Mouse (Mus musculus): ENCODE measurements around the gene Igflr1. TPM values are rescaled to one million over a fixed set of nuclear protein-coding genes. Genes with fewer than 3 reads are reported as not detected.

Igflr1 gene
- total and polyA plus RNA-seq, 2 experiments from 2014 or later, result 1.9 to 3.1 TPM

DNA sequence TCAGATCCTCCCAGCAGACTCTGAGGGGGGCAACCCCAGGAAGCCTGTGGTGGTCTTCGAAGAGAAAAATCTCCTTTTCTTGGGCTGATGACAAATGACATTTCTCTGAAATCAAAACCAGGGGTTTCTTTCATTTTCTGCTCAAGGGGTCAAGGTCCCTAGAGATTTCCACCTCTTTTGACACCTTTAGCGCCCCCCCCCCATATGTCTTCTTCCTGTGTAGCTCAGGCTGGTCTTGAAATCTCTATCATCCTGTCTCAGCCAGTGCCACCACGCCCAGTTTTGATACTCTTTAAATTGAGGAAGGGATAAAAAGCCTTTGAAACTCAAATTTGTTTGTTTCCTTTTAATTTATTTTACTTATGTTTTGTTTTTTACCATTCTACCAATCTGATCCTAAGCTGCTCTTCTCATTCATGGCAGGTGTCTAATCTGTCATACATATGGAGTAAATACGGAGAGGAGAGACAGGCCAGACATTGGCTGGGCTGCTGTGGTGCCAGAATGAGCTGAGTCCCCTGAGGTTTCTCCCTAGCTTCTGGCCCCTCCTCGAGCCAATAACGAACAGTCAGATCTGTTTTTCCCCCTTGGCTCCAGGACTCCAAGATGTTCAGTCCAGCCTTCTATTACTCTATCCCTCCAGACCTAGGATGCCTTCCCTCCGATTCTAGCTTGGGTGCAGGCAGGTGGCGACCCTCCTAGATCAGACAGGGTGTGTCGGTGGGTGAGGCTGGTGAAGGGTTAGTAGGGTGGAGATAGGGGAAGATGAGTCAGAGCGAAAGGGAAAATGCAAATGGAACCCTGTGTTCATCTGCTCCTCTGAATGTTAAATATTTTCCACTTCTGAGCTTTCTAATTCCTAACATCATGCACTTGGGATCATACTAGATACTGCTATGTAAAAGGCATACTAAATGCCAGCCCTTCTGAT, 28.6 kb downstream of the Igflr1 start:
- no peaks in the 10 kb centered on the region for H3K27me3 ChIP-seq (ENCODE audit: insufficient read depth, low read length)
- no peaks in the 10 kb centered on the region for H3K9me3 ChIP-seq (ENCODE audit: low read length)
- H3K4me3 ChIP-seq (ENCODE audit: low read depth, low read length), result no peak overlapping the region
- H3K27ac ChIP-seq (ENCODE audit: low read depth, low read length), result no peak overlapping the region
- no peak overlapping the region for H3K4me2 ChIP-seq (ENCODE audit: low read depth, low read length, poor library complexity, severe bottlenecking)
- no peak overlapping the region for H3K9ac ChIP-seq (replicated peaks; ENCODE audit: low read length, poor library complexity, severe bottlenecking)
- no peak for TF ChIP-seq CTCF (IDR thresholded peaks at IDR 0.05)
- no peaks in the 10 kb centered on the region for H3K4me1 ChIP-seq (ENCODE audit: insufficient read depth, low read length)
- no peak for ATAC-seq (ENCODE audit: low FRiP score)
- H3K36me3 ChIP-seq (ENCODE audit: insufficient read depth, low read length), result no peaks in the 10 kb centered on the region
- no peak for DNase-seq (ENCODE audit: low spot score)
- 65% methylated on average over 10 of the region's 10 CpGs for WGBS

DNA sequence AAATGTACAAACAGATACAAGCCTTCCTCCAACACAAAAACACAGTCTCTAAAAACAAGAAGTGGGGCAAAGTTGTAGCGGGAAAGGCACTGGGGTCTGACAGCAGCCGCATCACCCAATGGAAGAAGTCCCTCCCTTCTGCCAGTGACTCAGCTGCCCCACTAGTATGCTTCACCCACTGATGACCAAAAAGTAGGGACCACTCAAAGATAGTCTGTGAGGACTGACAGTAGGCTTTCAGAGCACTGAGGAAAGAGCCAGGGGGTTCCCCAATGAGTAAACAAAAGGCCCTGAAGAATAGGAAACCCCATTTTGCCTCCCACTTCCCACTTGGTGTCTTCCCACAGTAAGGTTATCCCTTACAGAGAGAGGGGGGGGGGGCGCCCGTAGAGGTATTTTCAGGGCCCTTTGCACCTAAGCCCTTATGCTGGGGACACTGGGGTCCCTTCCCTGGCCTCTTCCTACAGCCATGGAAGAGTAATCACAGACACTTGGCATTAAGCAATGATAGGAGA, 29.3 kb downstream of the Igflr1 start:
- WGBS, result 72% methylated on average over 3 of the region's 4 CpGs
- no peak overlapping the region for H3K4me2 ChIP-seq (ENCODE audit: low read depth, low read length, poor library complexity, severe bottlenecking)
- H3K4me1 ChIP-seq (ENCODE audit: insufficient read depth, low read length), result no peaks in the 10 kb centered on the region
- no peaks in the 10 kb centered on the region for H3K27me3 ChIP-seq (ENCODE audit: insufficient read depth, low read length)
- no peak for TF ChIP-seq CTCF (IDR thresholded peaks at IDR 0.05)
- ATAC-seq (ENCODE audit: low FRiP score), result no peak
- no peak overlapping the region for H3K4me3 ChIP-seq (ENCODE audit: low read depth, low read length)
- H3K9ac ChIP-seq (replicated peaks; ENCODE audit: low read length, poor library complexity, severe bottlenecking), result no peak overlapping the region
- H3K27ac ChIP-seq (ENCODE audit: low read depth, low read length), result no peak overlapping the region
- H3K36me3 ChIP-seq (ENCODE audit: insufficient read depth, low read length), result no peaks in the 10 kb centered on the region
- DNase-seq (ENCODE audit: low spot score), result no peak
- no peaks in the 10 kb centered on the region for H3K9me3 ChIP-seq (ENCODE audit: low read length)

DNA sequence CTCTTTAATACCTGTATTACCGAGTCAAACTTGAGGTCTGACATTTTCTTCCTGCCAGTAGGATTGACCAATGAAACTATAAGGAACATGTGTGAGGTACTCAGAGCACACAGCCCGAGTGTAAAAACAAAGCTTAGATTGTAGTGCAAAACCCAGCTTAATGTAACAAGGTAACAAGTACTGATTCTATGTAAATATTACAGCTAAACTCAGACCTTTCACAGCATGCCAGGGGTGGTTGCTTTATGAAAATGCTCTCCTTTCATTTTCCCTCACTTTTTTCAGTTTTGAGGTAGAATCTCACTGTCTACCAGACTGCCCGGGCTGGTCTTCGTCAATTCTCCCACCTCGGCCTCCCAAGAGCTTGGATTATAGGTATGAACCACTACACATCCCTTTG, 30.9 kb downstream of the Igflr1 start:
- ATAC-seq (ENCODE audit: low FRiP score), result no peak

DNA sequence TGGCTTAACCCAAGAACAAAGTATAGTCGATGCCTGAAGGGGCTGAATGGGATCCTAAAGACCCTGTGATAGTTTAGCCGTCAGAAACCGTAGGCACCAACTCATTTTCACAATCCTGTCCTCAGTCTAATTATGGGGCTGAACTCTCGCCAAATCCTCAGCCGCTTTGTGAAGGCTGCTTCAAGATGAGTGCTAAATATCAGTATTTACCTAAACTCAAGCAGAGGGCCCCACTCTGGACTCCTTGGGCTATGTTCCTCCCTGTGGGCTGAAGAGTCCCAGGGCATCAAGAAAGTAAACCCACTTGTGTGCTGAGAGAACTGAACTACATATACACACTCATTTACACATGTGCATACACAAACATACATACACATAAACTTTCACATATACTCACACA, 31.6 kb downstream of the Igflr1 start:
- Histone ChIP-seq H3K9ac (replicated peaks; ENCODE audit: low read length, poor library complexity, severe bottlenecking) (no peak overlapping the region), H3K4me3 (ENCODE audit: low read depth, low read length) (no peak overlapping the region), H3K4me1 (ENCODE audit: insufficient read depth, low read length) (no peaks in the 10 kb centered on the region), H3K36me3 (ENCODE audit: insufficient read depth, low read length) (no peaks in the 10 kb centered on the region), H3K9me3 (ENCODE audit: low read length) (no peaks in the 10 kb centered on the region), H3K4me2 (ENCODE audit: low read depth, low read length, poor library complexity, severe bottlenecking) (no peak overlapping the region), H3K27ac (ENCODE audit: low read depth, low read length) (no peak overlapping the region), H3K27me3 (ENCODE audit: insufficient read depth, low read length) (no peaks in the 10 kb centered on the region)
- TF ChIP-seq CTCF (IDR thresholded peaks at IDR 0.05), result no peak
- no peak for DNase-seq (ENCODE audit: low spot score)
- no peak for ATAC-seq (ENCODE audit: low FRiP score)
- WGBS, result 68% methylated on average over 5 of the region's 5 CpGs

More for the DNA sequence above, 30.9 kb downstream of the Igflr1 start:
- Histone ChIP-seq H3K27me3 (ENCODE audit: insufficient read depth, low read length) (no peaks in the 10 kb centered on the region), H3K4me3 (ENCODE audit: low read depth, low read length) (no peak overlapping the region), H3K9ac (replicated peaks; ENCODE audit: low read length, poor library complexity, severe bottlenecking) (no peak overlapping the region), H3K36me3 (ENCODE audit: insufficient read depth, low read length) (no peaks in the 10 kb centered on the region), H3K4me1 (ENCODE audit: insufficient read depth, low read length) (no peaks in the 10 kb centered on the region), H3K9me3 (ENCODE audit: low read length) (no peaks in the 10 kb centered on the region), H3K27ac (ENCODE audit: low read depth, low read length) (no peak overlapping the region), H3K4me2 (ENCODE audit: low read depth, low read length, poor library complexity, severe bottlenecking) (no peak overlapping the region)
- DNase-seq (ENCODE audit: low spot score), result no peak
- 86% methylated on average over 5 of the region's 5 CpGs for WGBS
- no peak for TF ChIP-seq CTCF (IDR thresholded peaks at IDR 0.05)

DNA sequence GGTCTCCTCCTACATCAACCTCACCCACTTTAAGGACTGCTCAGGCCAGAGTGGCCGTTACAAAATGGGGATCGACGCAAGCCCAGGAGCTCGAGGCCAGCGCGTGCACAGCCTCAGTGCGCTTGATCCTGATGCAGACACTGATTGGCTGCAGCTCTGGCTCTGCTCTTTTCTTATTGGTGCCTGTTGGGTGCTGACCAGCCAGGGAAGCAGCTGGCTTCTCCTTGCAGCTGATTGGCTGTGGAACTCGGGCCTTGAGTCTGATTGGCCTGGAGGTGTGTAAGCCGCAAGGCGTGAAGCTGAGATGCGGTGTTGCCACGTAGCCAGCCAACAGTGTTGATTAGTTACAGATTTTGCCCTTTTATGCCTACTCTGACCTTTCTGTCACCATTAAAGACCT, 33.6 kb downstream of the Igflr1 start, which contains the start of gene Zbtb32:
TSS of gene Zbtb32 (minus strand) at position 124 of the 400 bp plus-strand sequence.
- DNase-seq (ENCODE audit: low spot score), result no peak
- Histone ChIP-seq H3K9me3 (ENCODE audit: low read length) (no peaks in the 10 kb centered on the region), H3K4me2 (ENCODE audit: low read depth, low read length, poor library complexity, severe bottlenecking) (peak within 1 kb of the TSS; percentile 29; the same call in 1 of the 2 replicates), H3K27me3 (ENCODE audit: insufficient read depth, low read length) (no peaks in the 10 kb centered on the region), H3K9ac (replicated peaks; ENCODE audit: low read length, poor library complexity, severe bottlenecking) (no peak within 1 kb of the TSS), H3K36me3 (ENCODE audit: insufficient read depth, low read length) (no peaks in the 10 kb centered on the region), H3K27ac (ENCODE audit: low read depth, low read length) (no peak within 1 kb of the TSS), H3K4me3 (ENCODE audit: low read depth, low read length) (no peak within 1 kb of the TSS), H3K4me1 (ENCODE audit: insufficient read depth, low read length) (no peaks in the 10 kb centered on the region)
- 95% methylated on average over 12 of the region's 12 CpGs for WGBS
- no peak for ATAC-seq (ENCODE audit: low FRiP score)
- no peak for TF ChIP-seq CTCF (IDR thresholded peaks at IDR 0.05)

DNA sequence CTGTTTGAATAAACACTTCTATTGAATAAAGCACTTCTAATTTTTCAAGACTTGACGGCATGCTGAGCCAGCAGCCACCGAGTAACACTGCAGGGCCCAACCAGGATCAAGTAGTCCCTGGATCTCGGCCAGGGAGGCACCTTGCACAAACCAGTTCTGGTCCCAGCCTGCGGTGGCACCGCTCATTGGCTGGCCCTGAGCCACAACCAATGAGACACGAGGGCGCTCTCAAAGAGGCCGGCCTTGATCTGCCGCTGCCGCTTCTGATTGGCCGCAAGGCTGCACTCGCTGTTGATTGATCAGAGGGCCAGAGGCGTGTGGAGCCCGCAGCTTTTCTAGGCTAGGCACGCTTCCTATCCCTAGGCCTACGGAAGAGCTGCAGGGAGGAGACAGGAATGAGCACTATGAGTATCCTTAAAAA, 34.7 kb downstream of the Igflr1 start:
- H3K27me3 ChIP-seq (ENCODE audit: insufficient read depth, low read length), result no peaks in the 10 kb centered on the region
- no peak for TF ChIP-seq CTCF (IDR thresholded peaks at IDR 0.05)
- H3K4me2 ChIP-seq (ENCODE audit: low read depth, low read length, poor library complexity, severe bottlenecking), result peak overlapping the region; percentile 29
- peak; percentile 97 for ATAC-seq (ENCODE audit: low FRiP score)
- no peak overlapping the region for H3K9ac ChIP-seq (replicated peaks; ENCODE audit: low read length, poor library complexity, severe bottlenecking)
- H3K27ac ChIP-seq (ENCODE audit: low read depth, low read length), result no peak overlapping the region
- H3K4me1 ChIP-seq (ENCODE audit: insufficient read depth, low read length), result no peaks in the 10 kb centered on the region
- peak; percentile 96 for DNase-seq (ENCODE audit: low spot score)
- H3K4me3 ChIP-seq (ENCODE audit: low read depth, low read length), result 0 out of 2 replicates have a peak overlapping the region, but pooled peaks have one; percentile 5
- H3K9me3 ChIP-seq (ENCODE audit: low read length), result no peaks in the 10 kb centered on the region
- no peaks in the 10 kb centered on the region for H3K36me3 ChIP-seq (ENCODE audit: insufficient read depth, low read length)
- WGBS, result 1% methylated on average over 16 of the region's 16 CpGs
